Mouse (Mus musculus) forebrain, embryonic 16.5 days (tissue): Measurements from ENCODE around the gene 4930469K13Rik. TPM values are rescaled to one million over a fixed set of nuclear protein-coding genes. Genes with fewer than 3 reads are reported as not detected.
A peak's percentile ranks its signal among the peaks of the same experiment; 100 is the strongest.
"Not testable (repeated sequence)": the region's sequence is repeated elsewhere in the genome, so short reads cannot be mapped to it uniquely, and the experiment has no call there.

Experiments used
- ATAC-seq: fragments of 200-750 bp; cut with Nextera tagmentation; 2 replicates; pipeline ENCODE4 v1.8.0; 2017; ENCODE audit warnings: mild to moderate bottlenecking, moderate library complexity
- H3K27ac ChIP-seq: fragments of 300-500 bp; sonication (generic); 2 replicates; pipeline ENCODE4 v1.5.1; 2014; ENCODE audit warnings: low read length, control low read depth
- H3K27me3 ChIP-seq: fragments of 300-500 bp; sonication (generic); replicated peaks from 2 replicates; pipeline ENCODE4 v1.6.1; 2014; ENCODE audit warnings: low read length; ENCODE audit not compliant: control insufficient read depth, insufficient read depth
- H3K36me3 ChIP-seq: fragments of 300-500 bp; sonication (generic); 2 replicates; pipeline ENCODE4 v1.6.1; 2014; ENCODE audit not compliant: control insufficient read depth, insufficient read depth
- H3K4me1 ChIP-seq: fragments of 300-500 bp; sonication (generic); replicated peaks from 2 replicates; pipeline ENCODE4 v1.6.1; 2014; ENCODE audit warnings: low read length; ENCODE audit not compliant: control insufficient read depth, insufficient read depth
- H3K4me2 ChIP-seq: fragments of 300-500 bp; sonication (generic); 2 replicates; pipeline ENCODE4 v1.6.1; 2014; ENCODE audit warnings: mild to moderate bottlenecking, low read length, control low read depth
- H3K4me3 ChIP-seq: fragments of 300-500 bp; sonication (generic); replicated peaks from 2 replicates; pipeline ENCODE4 v1.5.1; 2014; ENCODE audit warnings: mild to moderate bottlenecking, low read length, control low read depth
- H3K9ac ChIP-seq: fragments of 300-500 bp; sonication (generic); replicated peaks from 2 replicates; pipeline ENCODE4 v1.6.1; 2014; ENCODE audit warnings: low read depth, low read length, control low read depth
- H3K9me3 ChIP-seq: fragments of 300-500 bp; sonication (generic); 2 replicates; pipeline ENCODE4 v1.6.1; 2016; ENCODE audit warnings: low read length; ENCODE audit not compliant: control insufficient read depth
- WGBS: fragments of 180-500 bp; shearing (Covaris S2); extraction: QIAGEN DNeasy Blood & Tissue Kit; methylation state at CpG from one replicate; pipeline ENCODE4 v1.1.7; 2014; 5-methylcytosine and 5-hydroxymethylcytosine counted together
- polyA plus RNA-seq: library from polyadenylated mRNA; unstranded; fragments of >200 nt; fragmentation: Nextera tagmentation; extraction: Ambion mirVana; gene quantifications from 2 replicates; pipeline ENCODE4 v1.2.1, GENCODE M21; 2015

The 4930469K13Rik gene
- polyA plus RNA-seq, result not detected in 2 replicates

DNA sequence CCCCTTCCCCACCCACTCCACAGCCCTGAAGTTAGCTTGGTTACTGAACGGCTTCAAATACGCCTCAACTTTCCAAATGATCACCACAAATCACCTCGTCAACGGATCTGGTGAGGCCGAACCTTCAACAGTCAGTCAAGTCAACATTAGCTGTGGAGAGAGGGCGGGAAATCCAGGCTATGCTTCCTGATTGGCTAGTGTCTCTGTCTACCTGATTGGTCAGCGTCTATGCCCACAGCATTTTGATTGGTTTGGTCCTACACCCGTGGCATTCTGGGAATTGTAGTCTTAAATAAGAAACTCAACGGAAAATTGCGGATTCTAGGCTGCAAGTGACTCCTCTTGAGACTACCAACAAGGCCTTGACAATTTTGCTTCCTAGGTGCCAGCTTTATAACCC is at the start of gene 4930469K13Rik:
4930469K13Rik (minus strand) TSS at position 133 of the 400 bp plus-strand sequence.
- H3K4me1 ChIP-seq, result no peaks in the 10 kb centered on the region
- no peaks in the 10 kb centered on the region for H3K9me3 ChIP-seq
- H3K9ac ChIP-seq, result no peak within 1 kb of the TSS
- no peak within 1 kb of the TSS for H3K4me2 ChIP-seq
- peaks cover 10% of the 10 kb centered on the region for H3K27me3 ChIP-seq
- no peak within 1 kb of the TSS for H3K27ac ChIP-seq
- 88% methylated on average over 10 of the region's 10 CpGs for WGBS
- ATAC-seq, result peak; percentile 62
- no peaks in the 10 kb centered on the region for H3K36me3 ChIP-seq
- no peak within 1 kb of the TSS for H3K4me3 ChIP-seq

- Histone ChIP-seq H3K4me2 (no peak overlapping the region), H3K27me3 (no peaks in the 10 kb centered on the region; the same call in 1 of the 2 replicates), H3K4me1 (peaks cover 6% of the 10 kb centered on the region; the same call in 1 of the 2 replicates), H3K9me3 (no peaks in the 10 kb centered on the region), H3K4me3 (no peak overlapping the region), H3K9ac (no peak overlapping the region), H3K27ac (no peak overlapping the region), H3K36me3 (no peaks in the 10 kb centered on the region)
- WGBS, result 74% methylated on average over 5 of the region's 5 CpGs
- ATAC-seq, result no peak
These were observed 48.6 kb upstream of the 4930469K13Rik start for GRCm38 (mm10) chr11:34146934-34147333.

GRCm38 (mm10) chr11:34144421-34144820 is 46.1 kb upstream of the 4930469K13Rik start:
- Histone ChIP-seq H3K4me3 (no peak overlapping the region), H3K36me3 (no peaks in the 10 kb centered on the region), H3K9ac (no peak overlapping the region), H3K4me2 (no peak overlapping the region), H3K9me3 (no peaks in the 10 kb centered on the region), H3K4me1 (peaks cover 10% of the 10 kb centered on the region; the same call in 1 of the 2 replicates), H3K27ac (no peak overlapping the region), H3K27me3 (no peaks in the 10 kb centered on the region; the same call in 1 of the 2 replicates)
- 53% methylated on average over 4 of the region's 4 CpGs for WGBS
- ATAC-seq, result peak; percentile 65

DNA sequence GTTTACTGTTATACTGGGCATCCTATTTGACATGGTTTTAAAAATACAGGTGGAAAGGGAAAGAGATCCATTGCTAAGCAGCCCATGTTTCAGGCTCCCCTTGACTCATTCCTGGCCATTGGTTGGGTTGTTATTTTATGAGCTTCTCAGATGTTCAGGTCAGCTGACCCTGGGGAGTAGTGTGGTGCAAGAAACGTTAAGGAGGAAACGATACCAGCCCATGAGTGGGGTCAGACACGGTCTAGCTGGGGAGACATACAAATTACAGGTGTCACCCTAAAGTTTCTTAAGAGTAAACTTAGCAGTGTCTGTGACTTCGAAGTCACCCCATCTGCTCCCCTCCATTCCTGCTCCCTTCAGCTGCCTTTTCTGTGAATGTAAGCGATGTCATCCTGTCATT is 45.6 kb upstream of the 4930469K13Rik start:
- no peaks in the 10 kb centered on the region; the same call in 1 of the 2 replicates for H3K27me3 ChIP-seq
- no peak overlapping the region for H3K27ac ChIP-seq
- no peaks in the 10 kb centered on the region for H3K9me3 ChIP-seq
- ATAC-seq, result no peak
- H3K4me3 ChIP-seq, result no peak overlapping the region
- no peaks in the 10 kb centered on the region for H3K36me3 ChIP-seq
- H3K9ac ChIP-seq, result no peak overlapping the region
- WGBS, result 84% methylated on average over 5 of the region's 5 CpGs
- no peak overlapping the region for H3K4me2 ChIP-seq
- H3K4me1 ChIP-seq, result peaks cover 14% of the 10 kb centered on the region; the same call in 1 of the 2 replicates

DNA sequence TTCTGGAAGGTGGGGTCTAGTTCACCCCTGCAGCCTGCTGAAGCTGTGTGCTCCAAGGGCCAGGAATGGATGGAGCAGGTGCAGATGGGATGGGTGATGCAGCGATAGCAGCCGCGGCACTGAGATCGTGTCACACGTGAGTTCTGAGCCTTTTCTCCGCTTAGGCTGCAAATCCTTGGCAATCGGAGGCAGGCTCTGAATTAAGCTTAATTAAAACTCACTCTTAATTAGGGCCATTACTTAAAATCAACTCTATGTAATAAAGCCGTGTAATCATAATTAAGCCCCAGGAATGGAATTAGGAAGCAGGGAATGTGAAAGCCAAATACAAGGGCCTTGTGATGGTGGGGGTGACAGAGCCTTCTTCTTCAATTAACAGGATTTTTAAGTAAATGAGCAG is 40.9 kb upstream of the 4930469K13Rik start:
- Histone ChIP-seq H3K36me3 (no peaks in the 10 kb centered on the region), H3K9ac (no peak overlapping the region), H3K4me3 (no peak overlapping the region), H3K9me3 (no peaks in the 10 kb centered on the region), H3K4me1 (peaks cover 10% of the 10 kb centered on the region; the same call in 1 of the 2 replicates), H3K4me2 (no peak overlapping the region), H3K27me3 (peaks cover 18% of the 10 kb centered on the region), H3K27ac (no peak overlapping the region)
- WGBS, result 18% methylated on average over 8 of the region's 8 CpGs
- peak; percentile 75 for ATAC-seq

DNA sequence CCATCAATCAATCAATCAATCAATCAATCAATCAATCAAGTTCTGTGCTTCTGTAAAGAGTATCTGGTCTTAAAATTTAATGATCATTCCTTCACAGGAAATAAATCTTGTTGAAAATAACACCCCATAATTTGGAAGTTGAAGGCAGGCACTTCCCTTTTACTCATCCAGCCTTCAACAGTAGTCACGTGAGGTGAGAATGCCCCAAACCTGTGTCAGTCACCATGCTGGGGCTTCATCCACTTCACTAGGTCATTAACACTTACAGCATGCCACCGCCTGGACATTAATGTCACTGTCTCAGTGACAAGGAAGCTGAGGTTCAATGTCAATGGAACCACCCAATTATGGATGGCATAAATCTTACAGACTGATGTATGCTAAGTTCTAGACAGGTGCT is 30.1 kb upstream of the 4930469K13Rik start:
- Histone ChIP-seq H3K4me1 (no peaks in the 10 kb centered on the region), H3K27ac (no peak overlapping the region), H3K9ac (no peak overlapping the region), H3K27me3 (peaks cover 3% of the 10 kb centered on the region; the same call in 1 of the 2 replicates), H3K9me3 (no peaks in the 10 kb centered on the region), H3K36me3 (no peaks in the 10 kb centered on the region), H3K4me2 (no peak overlapping the region), H3K4me3 (no peak overlapping the region)
- no peak for ATAC-seq
- WGBS, result 84% methylated on average over 2 of the region's 2 CpGs

DNA sequence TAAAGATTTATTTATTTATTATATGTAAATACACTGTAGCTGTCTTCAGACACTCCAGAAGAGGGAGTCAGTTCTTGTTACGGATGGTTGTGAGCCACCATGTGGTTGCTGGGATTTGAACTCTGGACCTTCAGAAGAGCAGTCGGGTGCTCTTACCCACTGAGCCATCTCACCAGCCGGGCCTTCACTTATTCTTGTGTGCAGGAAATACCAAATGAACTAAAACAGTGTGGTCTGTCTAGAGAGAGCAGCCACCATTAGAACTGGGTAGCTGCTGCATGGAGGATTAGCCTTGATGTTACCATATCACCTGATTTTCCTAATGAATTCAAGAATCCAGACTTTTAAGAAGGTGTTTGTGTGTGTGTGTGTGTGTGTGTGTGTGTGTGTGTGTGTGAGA is 27.4 kb upstream of the 4930469K13Rik start:
- not testable (repeated sequence) for H3K36me3 ChIP-seq, H3K4me2 ChIP-seq, H3K4me1 ChIP-seq, H3K9ac ChIP-seq, ATAC-seq, H3K4me3 ChIP-seq, H3K9me3 ChIP-seq, H3K27ac ChIP-seq, H3K27me3 ChIP-seq
- 86% methylated on average over 3 of the region's 3 CpGs for WGBS

DNA sequence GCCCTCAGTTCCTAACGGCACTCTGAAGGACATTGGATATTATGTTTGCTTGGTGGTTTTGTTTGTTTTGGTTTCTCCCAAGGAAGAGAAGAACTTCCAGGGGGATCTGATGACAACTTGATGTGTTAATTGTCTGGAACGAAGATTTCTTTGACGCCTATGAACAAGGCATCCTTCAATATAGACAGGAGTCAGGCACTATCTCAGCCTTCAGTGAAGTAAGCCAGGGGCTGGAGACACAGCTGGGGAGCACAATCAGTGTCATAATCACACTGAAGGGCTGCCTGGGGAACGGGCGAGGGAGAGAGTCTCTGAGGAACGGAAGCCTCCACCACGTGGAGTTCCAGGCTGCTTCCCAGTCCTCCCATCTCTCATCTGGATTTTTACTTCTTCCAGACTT is 26.5 kb upstream of the 4930469K13Rik start:
- 73% methylated on average over 7 of the region's 7 CpGs for WGBS
- Histone ChIP-seq H3K9ac (no peak overlapping the region), H3K27ac (no peak overlapping the region), H3K4me1 (no peaks in the 10 kb centered on the region), H3K9me3 (no peaks in the 10 kb centered on the region), H3K4me2 (no peak overlapping the region), H3K4me3 (no peak overlapping the region), H3K27me3 (peaks cover 3% of the 10 kb centered on the region), H3K36me3 (no peaks in the 10 kb centered on the region)
- no peak for ATAC-seq

DNA sequence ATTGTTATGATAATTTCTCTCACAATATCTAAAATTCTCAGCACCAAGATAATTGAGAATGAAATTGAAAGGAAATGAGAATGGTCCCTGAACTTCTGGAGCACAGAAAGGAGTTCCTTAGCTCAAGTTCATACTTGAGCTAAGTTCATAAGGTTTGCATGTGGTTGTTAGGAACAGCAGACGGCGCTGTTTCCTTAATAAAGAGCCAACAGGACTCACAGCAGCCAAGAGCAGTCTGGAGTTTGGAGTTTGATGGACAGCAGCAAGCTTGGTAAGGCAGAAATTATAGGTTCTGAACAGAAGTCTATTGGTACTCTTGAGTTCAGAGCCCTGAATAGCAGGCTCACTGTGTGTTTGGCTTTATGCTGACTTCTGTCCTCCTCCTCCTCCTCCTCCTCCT is 24.8 kb upstream of the 4930469K13Rik start:
- Histone ChIP-seq H3K4me3 (no peak overlapping the region), H3K27me3 (peaks cover 3% of the 10 kb centered on the region), H3K36me3 (no peaks in the 10 kb centered on the region), H3K4me2 (no peak overlapping the region), H3K27ac (no peak overlapping the region), H3K9me3 (no peaks in the 10 kb centered on the region), H3K9ac (no peak overlapping the region), H3K4me1 (no peaks in the 10 kb centered on the region)
- WGBS, result 17% methylated on average over 2 of the region's 2 CpGs
- peak; percentile 77 for ATAC-seq

- Histone ChIP-seq H3K27me3 (no peaks in the 10 kb centered on the region; the same call in 1 of the 2 replicates), H3K27ac (no peak overlapping the region), H3K9ac (no peak overlapping the region), H3K9me3 (no peaks in the 10 kb centered on the region), H3K4me3 (no peak overlapping the region), H3K4me2 (no peak overlapping the region), H3K36me3 (no peaks in the 10 kb centered on the region), H3K4me1 (0 out of 2 replicates have a peak, but pooled peaks cover 3% of the 10 kb centered on the region)
- WGBS, result 87% methylated on average over 3 of the region's 3 CpGs
- ATAC-seq, result no peak
These were observed 20.0 kb upstream of the 4930469K13Rik start for GRCm38 (mm10) chr11:34118319-34118718.
